Mouse (Mus musculus) liver, embryonic 11.5 days (tissue): ENCODE data around the gene Eya3. TPM values are rescaled to one million over a fixed set of nuclear protein-coding genes. Genes with fewer than 3 reads are reported as not detected.

Source experiments
- ATAC-seq: fragments of 200-750 bp; cut with Nextera tagmentation; replicated peaks from 2 replicates; pipeline ENCODE4 v1.8.0; 2017; ENCODE audit warnings: moderate number of reproducible peaks, mild to moderate bottlenecking, moderate TSS enrichment, moderate library complexity; ENCODE audit not compliant: low FRiP score
- DNase-seq: peaks from one replicate; pipeline ENCODE4 v3.0.0-alpha.2; 2017; ENCODE audit warnings: low spot score
- H3K27ac ChIP-seq: fragments of 300-500 bp; sonication (generic); 2 replicates; pipeline ENCODE4 v1.5.1; 2014; ENCODE audit warnings: mild to moderate bottlenecking, low read depth, low read length, control low read depth
- H3K27me3 ChIP-seq: fragments of 300-500 bp; sonication (generic); replicated peaks from 2 replicates; pipeline ENCODE4 v1.6.1; 2014; ENCODE audit warnings: low read length, mixed read lengths; ENCODE audit not compliant: control insufficient read depth, insufficient read depth
- H3K36me3 ChIP-seq: fragments of 300-500 bp; sonication (generic); 2 replicates; pipeline ENCODE4 v1.6.1; 2014; ENCODE audit warnings: mild to moderate bottlenecking, low read length, moderate library complexity, mixed read lengths; ENCODE audit not compliant: control insufficient read depth, insufficient read depth
- H3K4me1 ChIP-seq: fragments of 300-500 bp; sonication (generic); replicated peaks from 2 replicates; pipeline ENCODE4 v1.6.1; 2014; ENCODE audit warnings: low read length, mixed read lengths; ENCODE audit not compliant: control insufficient read depth, insufficient read depth
- H3K4me2 ChIP-seq: fragments of 300-500 bp; sonication (generic); 2 replicates; pipeline ENCODE4 v1.6.1; 2014; ENCODE audit warnings: mild to moderate bottlenecking, control low read depth, moderate library complexity
- H3K4me3 ChIP-seq: fragments of 300-500 bp; sonication (generic); 2 replicates; pipeline ENCODE4 v1.5.1; 2014; ENCODE audit warnings: low read depth, low read length, control low read depth
- H3K9ac ChIP-seq: fragments of 300-500 bp; sonication (generic); 2 replicates; pipeline ENCODE4 v1.6.1; 2014; ENCODE audit warnings: low read depth, low read length, control low read depth
- H3K9me3 ChIP-seq: fragments of 300-500 bp; sonication (generic); 2 replicates; pipeline ENCODE4 v1.6.1; 2016; ENCODE audit warnings: low read length, inconsistent platforms, mixed read lengths; ENCODE audit not compliant: control insufficient read depth
- WGBS: fragments of 180-500 bp; shearing (Covaris S2); extraction: QIAGEN DNeasy Blood & Tissue Kit; methylation state at CpG from one replicate; pipeline ENCODE4 v1.1.7; 2014; 5-methylcytosine and 5-hydroxymethylcytosine counted together
- polyA plus RNA-seq: library from polyadenylated mRNA; unstranded; fragments of >200 nt; fragmentation: Nextera tagmentation; extraction: Ambion mirVana; gene quantifications from 2 replicates; pipeline ENCODE4 v1.2.1, GENCODE M21; 2014

The Eya3 gene
- polyA plus RNA-seq, 1 experiment from 2014 or later = 29.7 TPM

GRCm38 (mm10) chr4:132713181-132713580, 74.4 kb downstream of the Eya3 start:
- Histone ChIP-seq H3K9ac (no peak overlapping the region), H3K4me3 (no peak overlapping the region), H3K27ac (no peak overlapping the region), H3K27me3 (no peaks in the 10 kb centered on the region), H3K9me3 (no peaks in the 10 kb centered on the region), H3K4me1 (no peaks in the 10 kb centered on the region), H3K36me3 (peaks cover 36% of the 10 kb centered on the region), H3K4me2 (no peak overlapping the region)
- WGBS = 89% methylated on average over 7 of the region's 7 CpGs
- DNase-seq (no peak), ATAC-seq (no peak)

- WGBS = 80% methylated on average over 1 of the region's 1 CpGs
- Histone ChIP-seq H3K4me1 (no peaks in the 10 kb centered on the region), H3K4me2 (no peak overlapping the region), H3K36me3 (peaks cover 24% of the 10 kb centered on the region), H3K27me3 (no peaks in the 10 kb centered on the region), H3K4me3 (no peak overlapping the region), H3K9ac (no peak overlapping the region), H3K9me3 (no peaks in the 10 kb centered on the region), H3K27ac (no peak overlapping the region)
- ATAC-seq (no peak), DNase-seq (no peak)
Measured at GRCm38 (mm10) chr4:132718251-132718650, 79.5 kb downstream of the Eya3 start.

DNA sequence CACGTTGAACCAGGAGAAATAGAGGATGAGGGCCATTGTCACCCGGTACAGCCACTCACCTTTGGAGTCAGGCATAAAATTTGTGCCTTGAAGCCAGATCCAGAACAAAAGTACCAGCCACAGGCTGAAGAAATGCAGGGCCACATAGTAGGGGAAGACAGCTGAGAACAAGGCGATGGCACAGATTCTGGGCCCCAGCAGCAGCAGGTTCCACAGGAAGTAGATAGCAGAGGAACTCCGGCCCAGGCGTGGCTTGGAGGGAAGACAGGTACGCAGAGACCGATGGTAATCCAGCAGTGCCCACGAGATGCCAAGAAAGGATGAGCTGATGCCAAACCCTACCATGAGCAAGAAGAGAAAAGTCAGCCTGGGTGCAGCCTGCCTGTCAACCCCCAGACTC, 89.4 kb downstream of the Eya3 start:
- Histone ChIP-seq H3K27me3 (no peaks in the 10 kb centered on the region), H3K4me3 (no peak overlapping the region), H3K4me2 (no peak overlapping the region), H3K9ac (no peak overlapping the region), H3K9me3 (no peaks in the 10 kb centered on the region), H3K27ac (no peak overlapping the region), H3K4me1 (peaks cover 10% of the 10 kb centered on the region), H3K36me3 (peaks cover 8% of the 10 kb centered on the region)
- ATAC-seq (no peak), DNase-seq (no peak)
- WGBS = 61% methylated on average over 8 of the region's 8 CpGs

DNA sequence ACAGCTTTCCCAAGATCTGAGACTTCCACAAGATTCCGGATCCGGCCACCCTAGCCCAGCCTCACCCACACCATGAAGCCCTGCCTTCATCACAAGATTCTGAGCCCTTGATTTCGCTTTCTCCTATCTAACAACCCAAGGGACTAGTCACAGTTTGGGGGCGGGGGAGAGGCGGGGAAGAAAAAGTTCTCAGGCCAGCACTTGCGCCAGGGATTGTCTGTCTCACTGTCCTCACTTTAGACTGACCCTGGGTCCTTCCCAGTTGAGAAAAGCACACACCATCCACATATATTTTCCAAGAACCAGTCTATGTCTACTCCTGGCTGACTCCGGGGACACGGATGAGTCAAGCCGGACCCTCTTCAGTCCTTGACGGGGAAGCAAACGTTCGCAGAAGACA, 92.8 kb downstream of the Eya3 start:
- Histone ChIP-seq H3K4me1 (peaks cover 13% of the 10 kb centered on the region), H3K9ac (peak overlapping the region; percentile 72), H3K4me3 (peak overlapping the region; percentile 73), H3K27me3 (no peaks in the 10 kb centered on the region), H3K36me3 (peaks cover 4% of the 10 kb centered on the region; the same call in 1 of the 2 replicates), H3K9me3 (no peaks in the 10 kb centered on the region), H3K4me2 (peak overlapping the region; percentile 100), H3K27ac (no peak overlapping the region)
- ATAC-seq (no peak), DNase-seq (no peak)
- 40% methylated on average over 12 of the region's 12 CpGs for WGBS

DNA sequence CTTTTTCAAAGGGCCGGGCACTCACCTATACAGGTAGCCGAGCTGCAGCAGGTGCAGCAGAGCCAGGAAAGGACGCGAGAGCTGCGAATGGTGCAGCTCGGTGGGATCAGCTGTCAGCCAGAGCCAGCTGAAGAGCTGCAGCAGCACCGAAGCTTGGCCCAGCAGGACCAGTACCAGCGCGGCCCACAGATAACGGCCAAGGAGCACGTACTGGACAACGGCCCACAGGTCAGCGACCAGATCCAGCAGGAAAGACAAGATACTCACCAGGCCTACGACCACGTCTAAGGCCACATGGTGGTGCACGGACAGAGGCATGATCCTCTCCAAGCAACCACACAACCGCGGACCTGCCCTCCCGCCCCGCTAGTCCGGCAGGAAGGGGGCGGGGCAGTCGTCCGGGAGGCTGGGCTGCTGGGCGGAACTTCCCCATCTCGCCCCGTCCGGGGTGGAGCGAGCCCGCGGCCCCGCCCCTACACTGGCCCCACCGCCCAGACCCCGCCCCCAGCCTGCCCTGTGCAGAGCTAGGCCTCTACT, 93.4 kb downstream of the Eya3 start, which contains the start of gene Xkr8:
Xkr8 (minus strand) TSS at position 399 of the 537 bp plus-strand sequence.
- peak; percentile 92 for DNase-seq
- Histone ChIP-seq H3K27ac (peak within 1 kb of the TSS; percentile 25; the same call in 1 of the 2 replicates), H3K9me3 (no peaks in the 10 kb centered on the region), H3K36me3 (peaks cover 1% of the 10 kb centered on the region; the same call in 1 of the 2 replicates), H3K4me2 (peak within 1 kb of the TSS; percentile 100), H3K9ac (peak within 1 kb of the TSS; percentile 72), H3K27me3 (no peaks in the 10 kb centered on the region), H3K4me1 (peaks cover 13% of the 10 kb centered on the region), H3K4me3 (peak within 1 kb of the TSS; percentile 73)
- 2% methylated on average over 34 of the region's 34 CpGs for WGBS
- peak; percentile 93 for ATAC-seq

- Histone ChIP-seq H3K9ac (no peak overlapping the region; the same call in 1 of the 2 replicates), H3K36me3 (no peaks in the 10 kb centered on the region), H3K9me3 (no peaks in the 10 kb centered on the region), H3K27ac (no peak overlapping the region; the same call in 1 of the 2 replicates), H3K4me2 (no peak overlapping the region), H3K27me3 (no peaks in the 10 kb centered on the region), H3K4me3 (no peak overlapping the region), H3K4me1 (peaks cover 13% of the 10 kb centered on the region)
- ATAC-seq = no peak
- DNase-seq = no peak
- WGBS = 89% methylated on average over 25 of the region's 25 CpGs
Measured at GRCm38 (mm10) chr4:132733071-132733770, 94.4 kb downstream of the Eya3 start.

GRCm38 (mm10) chr4:132734766-132735165, 96.0 kb downstream of the Eya3 start:
- Histone ChIP-seq H3K4me2 (no peak overlapping the region), H3K9me3 (no peaks in the 10 kb centered on the region), H3K4me3 (no peak overlapping the region), H3K27ac (no peak overlapping the region), H3K9ac (no peak overlapping the region), H3K27me3 (no peaks in the 10 kb centered on the region), H3K4me1 (peaks cover 13% of the 10 kb centered on the region), H3K36me3 (no peaks in the 10 kb centered on the region)
- DNase-seq (no peak), ATAC-seq (no peak)
- WGBS = 94% methylated on average over 2 of the region's 2 CpGs

DNA sequence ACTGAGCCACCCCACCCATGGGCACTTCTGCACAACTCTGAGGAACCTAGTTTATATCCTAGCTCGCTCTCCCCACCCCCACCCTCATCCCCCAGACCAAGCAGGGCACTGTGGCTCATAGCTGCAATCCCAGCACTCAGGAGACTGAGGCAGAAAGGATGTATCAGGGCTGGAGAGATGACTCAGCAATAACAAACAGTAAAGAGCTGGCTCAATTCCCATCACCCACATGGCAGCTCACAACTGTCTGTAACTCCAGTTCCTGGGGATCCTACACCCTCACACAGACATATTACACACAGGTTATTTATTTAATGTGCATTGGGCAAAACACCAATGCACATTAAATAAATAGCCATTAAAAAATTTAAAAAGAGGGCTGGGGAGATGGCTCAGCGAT, 96.6 kb downstream of the Eya3 start:
- 81% methylated on average over 2 of the region's 2 CpGs for WGBS
- Histone ChIP-seq H3K4me3 (no peak overlapping the region), H3K27ac (no peak overlapping the region), H3K4me2 (no peak overlapping the region), H3K9me3 (no peaks in the 10 kb centered on the region), H3K27me3 (no peaks in the 10 kb centered on the region), H3K36me3 (no peaks in the 10 kb centered on the region), H3K9ac (no peak overlapping the region), H3K4me1 (peaks cover 13% of the 10 kb centered on the region)
- DNase-seq (no peak), ATAC-seq (no peak)

GRCm38 (mm10) chr4:132735894-132736293, 97.1 kb downstream of the Eya3 start:
- Histone ChIP-seq H3K27ac (no peak overlapping the region), H3K4me1 (peaks cover 13% of the 10 kb centered on the region), H3K27me3 (no peaks in the 10 kb centered on the region), H3K4me2 (no peak overlapping the region), H3K4me3 (no peak overlapping the region), H3K9me3 (no peaks in the 10 kb centered on the region), H3K9ac (no peak overlapping the region), H3K36me3 (no peaks in the 10 kb centered on the region)
- 55% methylated on average over 3 of the region's 3 CpGs for WGBS
- ATAC-seq (no peak), DNase-seq (no peak)
